Mouse (Mus musculus) bone marrow, adult 2 months (tissue): Measurements from ENCODE around the gene Apoc1.

Experiments
- CTCF ChIP-seq: fragments of 200-500 bp; IDR thresholded peaks from 2 replicates; pipeline ENCODE4 v1.5.1; 2011; ENCODE audit warnings: low read length, control low read depth; ENCODE audit not compliant: control insufficient read depth, insufficient read depth
- POLR2A ChIP-seq: fragments of 200-500 bp; IDR thresholded peaks from 2 replicates; pipeline ENCODE4 v1.6.1; 2011; ENCODE audit warnings: low read depth, mild to moderate bottlenecking, control low read depth, low read length, borderline replicate concordance; ENCODE audit not compliant: control insufficient read depth

DNA sequence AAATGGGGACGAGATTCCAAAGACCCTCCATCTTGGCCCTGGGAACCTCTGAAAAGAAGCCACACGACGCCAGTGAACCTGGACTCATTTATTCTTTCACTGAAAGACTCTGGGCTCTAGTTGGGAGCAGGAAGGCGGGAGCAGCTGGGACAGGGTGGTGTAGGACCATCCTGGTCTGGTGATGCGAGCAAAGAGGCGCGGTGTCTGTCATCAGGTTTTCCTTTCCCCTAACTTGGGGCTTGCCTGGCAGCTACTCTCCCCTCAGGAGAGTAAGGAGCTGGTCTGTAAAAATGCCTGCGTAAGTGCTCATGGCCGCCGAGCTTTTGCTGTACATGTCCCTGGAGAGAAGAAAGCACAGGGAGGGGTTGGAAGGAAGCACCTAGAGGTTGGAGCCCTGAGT, 20.9 kb downstream of the Apoc1 start:
- TF ChIP-seq CTCF: no peak
- TF ChIP-seq POLR2A: no peak
